Mouse (Mus musculus): Measurements from ENCODE around the gene 6030458C11Rik.
"Not testable (repeated sequence)": the region's sequence is repeated elsewhere in the genome, so short reads cannot be mapped to it uniquely, and the experiment has no call there.

The 6030458C11Rik gene

GRCm38 (mm10) chr15:12817592-12817991, 6.9 kb downstream of the 6030458C11Rik start:
- no peak for DNase-seq

GRCm38 (mm10) chr15:12812646-12813045, 11.8 kb downstream of the 6030458C11Rik start:
- no peak for DNase-seq

GRCm38 (mm10) chr15:12809305-12809704, 15.1 kb downstream of the 6030458C11Rik start:
- no peak for DNase-seq

- DNase-seq: no peak
These were observed 17.4 kb downstream of the 6030458C11Rik start for GRCm38 (mm10) chr15:12807088-12807487.

DNA sequence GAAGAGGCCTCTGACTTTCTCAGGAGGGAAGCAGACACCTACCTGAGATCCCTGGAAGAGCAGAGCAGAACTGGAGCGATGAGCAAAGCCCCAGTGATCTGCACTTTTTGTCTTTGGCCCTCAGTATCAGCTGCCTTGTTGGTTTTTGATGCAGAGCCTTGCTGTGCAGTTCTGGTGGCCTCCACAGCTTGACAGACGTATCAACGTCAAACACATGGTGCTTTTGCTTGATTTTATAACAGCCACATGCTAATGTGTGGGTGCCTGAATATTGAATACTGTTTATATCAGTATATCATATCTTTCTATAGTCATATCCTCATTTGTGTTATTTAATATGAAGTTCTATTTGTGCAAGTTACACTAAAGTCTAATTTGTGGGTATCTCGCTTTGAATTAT, 19.4 kb downstream of the 6030458C11Rik start:
- DNase-seq: no peak

DNA sequence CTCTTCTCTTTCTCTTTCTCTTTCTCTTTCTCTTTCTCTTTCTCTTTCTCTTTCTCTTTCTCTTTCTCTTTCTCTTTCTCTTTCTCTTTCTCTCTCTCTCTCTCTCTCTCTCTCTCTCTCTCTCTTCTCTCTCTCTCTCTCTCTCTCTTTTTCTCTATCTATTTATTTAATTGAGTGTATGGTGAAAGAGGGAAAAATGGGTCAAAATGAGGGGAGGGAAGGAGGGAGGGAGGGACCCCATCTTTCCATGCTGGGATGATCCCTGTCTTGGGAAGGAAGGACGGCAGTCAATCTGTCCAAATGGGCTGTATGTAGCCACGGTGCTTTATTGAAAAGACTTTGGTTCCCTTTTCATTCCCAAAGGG, 23.3 kb downstream of the 6030458C11Rik start:
- DNase-seq: not testable (repeated sequence)

- no peak for DNase-seq
These were observed 23.9 kb downstream of the 6030458C11Rik start for GRCm38 (mm10) chr15:12800405-12801141.

DNA sequence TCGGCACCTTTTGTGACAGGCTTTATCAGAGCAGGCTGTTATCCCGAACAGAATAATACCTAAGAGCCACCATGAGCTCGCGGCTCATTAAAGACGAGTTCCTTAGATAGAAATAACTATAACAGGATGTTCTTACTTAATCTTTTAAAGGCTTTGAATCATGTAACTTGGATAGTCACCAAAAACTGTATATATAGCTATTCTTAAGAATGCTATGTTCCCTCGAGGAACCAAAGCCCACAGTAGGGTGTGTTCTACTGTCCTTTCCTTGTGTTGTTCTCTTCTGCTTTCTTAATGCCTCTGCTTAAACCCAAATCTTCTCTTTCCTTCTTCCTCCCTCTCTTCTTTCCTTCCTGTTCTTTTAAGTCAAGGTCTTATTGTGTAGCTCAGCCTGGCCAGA, 26.4 kb downstream of the 6030458C11Rik start:
- no peak for DNase-seq

- DNase-seq: no peak
These were observed 28.5 kb downstream of the 6030458C11Rik start for GRCm38 (mm10) chr15:12795909-12796470.

GRCm38 (mm10) chr15:12795457-12795894, 29.0 kb downstream of the 6030458C11Rik start:
- DNase-seq: peak; percentile 70 to 75

- DNase-seq: no peak
These were observed 30.1 kb downstream of the 6030458C11Rik start for GRCm38 (mm10) chr15:12794311-12794710.

DNA sequence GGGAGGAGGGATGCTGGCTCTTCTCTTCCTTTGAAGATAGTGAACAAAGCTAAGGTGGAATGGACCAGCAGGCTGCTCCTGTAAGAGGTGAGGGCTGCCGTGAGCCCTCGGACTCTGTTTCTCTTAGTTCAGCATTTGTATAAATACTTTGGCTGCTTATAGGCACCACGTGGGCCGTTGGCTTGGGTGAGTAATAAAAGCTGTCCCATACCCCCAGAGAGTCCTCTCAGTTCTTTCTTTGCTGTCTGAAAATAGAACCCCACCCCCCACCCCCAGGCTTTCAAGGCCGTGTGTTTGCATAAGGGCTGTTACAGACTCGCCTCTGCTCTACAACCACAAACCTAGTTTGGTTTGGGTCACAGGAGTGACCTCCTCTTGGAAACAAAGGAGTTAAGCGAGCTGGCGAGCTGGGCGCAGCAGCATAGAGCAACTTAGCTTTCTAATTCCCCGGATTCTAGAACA, 35.0 kb downstream of the 6030458C11Rik start:
- DNase-seq: no peak

GRCm38 (mm10) chr15:12788536-12788935, 35.9 kb downstream of the 6030458C11Rik start:
- no peak for DNase-seq

DNA sequence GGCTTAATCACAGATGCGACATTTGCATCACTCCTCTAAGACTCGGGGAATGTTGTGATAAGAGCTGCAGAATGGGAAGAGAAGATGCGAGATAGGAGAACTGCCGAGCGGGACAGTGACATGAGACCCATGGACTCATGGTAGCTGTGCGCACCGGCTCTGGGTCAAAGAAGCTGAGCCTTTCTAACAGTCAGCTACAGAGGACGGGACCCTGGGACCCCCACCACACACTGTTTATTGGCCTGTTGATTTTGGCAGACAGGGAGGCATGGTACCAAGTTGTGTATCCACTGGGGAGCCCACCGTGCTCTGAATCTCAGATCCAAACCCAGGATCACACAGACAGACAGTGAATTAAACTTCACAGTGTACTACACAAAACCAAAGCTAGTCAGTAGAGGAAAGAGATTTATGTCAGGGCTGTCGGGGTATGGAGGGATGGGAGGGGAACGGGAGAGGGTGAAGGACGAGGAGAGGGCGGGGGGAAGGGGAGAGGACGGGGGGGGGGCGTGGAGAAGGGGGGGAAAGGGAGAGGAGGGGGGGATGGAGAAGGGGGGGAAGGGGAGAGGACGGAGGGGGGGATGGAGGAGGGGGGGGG, 42.6 kb downstream of the 6030458C11Rik start:
- DNase-seq: no peak

- no peak for DNase-seq
These were observed 43.2 kb downstream of the 6030458C11Rik start for GRCm38 (mm10) chr15:12781296-12781695.

GRCm38 (mm10) chr15:12774149-12774753, 50.2 kb downstream of the 6030458C11Rik start:
- DNase-seq: no peak

DNA sequence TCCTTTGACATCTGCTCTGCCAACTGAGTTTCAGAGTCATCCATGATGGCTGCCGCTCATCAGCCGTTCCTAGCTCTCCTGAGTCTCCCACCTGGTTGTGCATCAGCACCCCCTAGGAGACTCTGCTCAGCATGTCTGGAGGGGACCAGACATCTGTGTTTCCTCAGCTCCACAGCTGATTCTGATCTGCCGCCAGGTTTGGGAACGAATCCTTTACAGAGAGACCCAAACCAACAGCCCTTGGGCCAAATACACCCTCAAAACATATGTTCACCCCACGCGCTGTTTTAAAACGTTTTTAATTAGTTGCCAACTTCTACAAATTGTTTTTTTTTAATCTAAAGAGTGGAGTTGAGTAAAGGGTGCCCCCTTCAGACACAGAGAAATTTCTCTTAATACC, 53.5 kb downstream of the 6030458C11Rik start:
- DNase-seq: no peak

DNA sequence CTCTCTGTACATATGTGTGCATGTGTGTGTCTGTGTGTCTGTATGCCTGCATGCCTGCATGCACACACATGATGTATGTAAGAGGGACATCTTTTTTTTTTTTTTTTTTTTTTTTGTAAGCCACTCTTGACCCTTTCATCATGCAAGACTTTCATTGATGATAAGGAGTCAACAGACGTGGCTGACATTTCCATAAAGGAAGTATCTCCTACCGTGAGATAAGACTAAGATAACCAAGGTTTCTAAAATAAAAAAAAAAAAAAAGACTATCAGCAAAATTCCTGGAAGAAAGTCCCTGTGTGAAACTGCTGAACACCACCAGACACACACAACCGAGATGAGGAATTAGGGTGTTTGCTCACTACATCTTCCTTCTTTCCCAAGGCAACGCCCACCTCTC, 57.6 kb downstream of the 6030458C11Rik start:
- DNase-seq: no peak

DNA sequence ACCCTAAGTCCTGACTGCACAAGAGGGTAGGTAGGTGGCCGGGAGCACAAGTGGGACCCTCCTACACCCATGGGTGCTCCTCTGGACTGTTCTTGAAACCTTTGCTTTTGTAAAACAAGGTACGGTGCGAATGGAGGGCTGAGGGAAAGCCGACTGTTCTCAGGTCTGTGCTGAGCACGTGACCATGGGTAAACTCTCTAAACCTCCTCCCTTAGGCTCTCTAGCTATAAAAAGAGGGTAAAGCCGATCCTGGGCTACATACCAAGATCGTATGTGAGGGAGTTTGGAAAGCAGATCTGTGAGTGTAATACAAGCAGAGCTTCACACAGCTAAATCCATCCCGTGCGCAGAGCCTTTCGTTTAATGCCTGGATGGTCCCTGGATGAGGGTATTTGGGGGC, 61.3 kb downstream of the 6030458C11Rik start:
- DNase-seq: no peak

DNA sequence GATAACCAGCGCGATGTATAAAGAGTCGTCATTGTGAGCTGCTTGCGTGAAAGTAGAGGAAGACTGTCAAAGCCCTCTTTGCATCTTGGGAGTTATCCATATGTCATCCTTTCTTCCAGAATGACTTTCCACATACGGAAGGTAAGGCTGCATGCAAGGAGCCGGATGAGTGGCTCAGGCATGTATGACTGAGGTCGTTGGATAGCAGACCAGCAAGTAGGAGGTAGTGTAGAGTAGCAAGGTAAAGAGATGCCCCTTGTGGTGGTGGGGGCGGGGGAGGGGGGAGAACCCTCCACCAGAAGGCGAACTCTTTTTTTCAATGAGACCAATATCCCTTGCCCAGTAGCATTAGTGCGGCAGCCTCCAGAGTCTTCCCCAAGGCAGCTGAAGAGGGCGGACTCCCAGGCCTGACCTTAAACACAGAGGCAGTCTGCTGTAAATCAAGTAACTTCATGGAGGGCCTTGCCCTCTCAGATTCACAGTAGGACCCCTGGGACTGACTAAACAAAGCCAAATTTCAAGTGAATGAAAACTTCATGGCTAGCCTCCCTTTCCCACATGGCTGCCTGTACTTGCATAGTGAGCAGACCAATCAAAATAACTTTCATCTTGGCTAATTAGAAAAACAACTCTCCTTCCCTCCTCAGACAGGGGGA, 62.1 kb downstream of the 6030458C11Rik start:
- DNase-seq: no peak

- DNase-seq: no peak
These were observed 63.7 kb downstream of the 6030458C11Rik start for GRCm38 (mm10) chr15:12760747-12761146.

GRCm38 (mm10) chr15:12758461-12758860, 66.0 kb downstream of the 6030458C11Rik start:
- DNase-seq: no peak

Data from B cell, adult 2 months (primary cell).